Mouse (Mus musculus): ENCODE results near the gene Mepe. TPM values are rescaled to one million over a fixed set of nuclear protein-coding genes. Genes with fewer than 3 reads are reported as not detected.

Mepe gene
- not detected in 2 replicates for total RNA-seq (2015)
- not detected in 2 replicates for total RNA-seq (2017)

DNA sequence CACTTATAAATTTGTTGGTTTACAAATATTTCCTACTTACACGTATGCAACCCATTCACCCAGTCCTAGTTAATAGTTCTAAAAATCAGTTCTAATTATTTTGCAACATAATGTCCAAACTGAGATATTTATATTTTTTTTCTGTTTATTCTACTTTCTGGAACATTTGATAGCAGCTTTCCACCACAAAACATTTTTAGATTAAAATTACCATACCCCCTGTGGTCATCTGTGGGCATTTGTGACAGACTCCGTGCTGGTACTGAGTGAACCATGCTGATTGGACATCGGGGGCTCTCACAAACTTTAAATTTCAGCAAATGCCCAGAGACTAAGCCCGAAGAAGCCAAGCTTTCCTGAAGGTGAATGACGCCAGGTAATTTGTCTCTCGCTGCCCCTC is at the start of gene Mepe:
TSS of gene Mepe (plus strand) at position 301 of the 400 bp plus-strand sequence.
- ATAC-seq (replicated peaks; ENCODE audit: poor library complexity): no peak

DNA sequence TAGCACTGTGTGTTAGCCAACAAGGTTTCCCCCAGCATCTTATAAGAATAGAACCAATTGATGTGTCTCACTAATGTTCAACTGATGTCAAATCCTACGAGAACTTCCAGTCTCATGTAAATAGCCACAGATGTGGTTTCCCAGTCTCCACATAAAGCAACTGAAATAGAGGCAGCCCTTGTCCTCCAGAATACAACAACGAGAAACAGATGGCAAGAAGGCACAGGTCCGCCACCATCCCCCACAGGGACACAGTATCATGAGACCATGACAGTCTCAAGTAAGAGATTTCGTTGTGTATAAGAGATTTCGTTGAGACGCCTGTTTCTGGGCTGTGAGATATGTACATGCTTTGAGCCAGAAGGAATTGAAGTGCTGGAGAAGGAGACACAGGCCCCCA is 30.9 kb upstream of the Mepe start:
- ATAC-seq (replicated peaks; ENCODE audit: poor library complexity): no peak

DNA sequence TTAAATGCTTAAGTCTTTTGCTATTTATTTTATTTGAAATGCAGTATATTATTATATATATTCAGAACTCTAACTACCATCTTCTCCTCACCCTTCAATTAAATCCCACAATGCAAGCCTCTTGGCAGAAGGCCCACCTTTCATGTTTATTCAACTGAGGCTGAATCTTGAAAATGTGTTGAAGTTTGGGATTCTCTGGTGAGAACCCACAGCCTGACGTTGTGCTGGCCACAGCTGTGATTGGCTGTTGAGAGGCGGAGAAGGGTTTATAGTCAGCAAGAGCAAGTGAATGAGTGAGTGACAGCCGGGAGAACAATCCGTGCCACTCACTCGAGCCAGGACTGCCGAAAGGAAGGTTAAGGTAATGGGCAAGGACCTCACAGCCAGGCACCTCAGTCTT is 26.1 kb upstream of the Mepe start, which contains the start of gene Ibsp:
TSS of gene Ibsp (plus strand) at position 178 of the 400 bp plus-strand sequence.
- ATAC-seq (replicated peaks; ENCODE audit: poor library complexity): no peak

DNA sequence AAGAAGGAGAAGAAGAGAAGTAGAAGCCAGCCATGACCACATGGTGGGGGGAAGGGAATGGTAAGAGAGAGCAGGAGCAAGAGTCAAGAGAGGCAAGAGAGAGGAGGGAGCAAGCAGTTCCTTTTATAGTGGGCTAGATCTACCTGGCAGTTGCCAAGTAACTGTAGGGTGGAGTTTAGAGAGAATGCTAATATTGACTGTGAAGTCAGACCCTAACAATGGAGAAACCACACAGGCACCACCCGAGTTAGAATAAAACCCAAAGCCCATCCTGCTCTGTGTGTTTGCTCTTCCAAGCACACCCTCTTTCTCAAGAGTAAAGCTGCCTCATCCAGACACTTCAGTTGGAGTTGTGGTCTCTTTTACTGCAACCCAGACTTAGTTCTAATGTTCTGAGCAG is 11.1 kb upstream of the Mepe start:
- ATAC-seq (replicated peaks; ENCODE audit: poor library complexity): no peak

DNA sequence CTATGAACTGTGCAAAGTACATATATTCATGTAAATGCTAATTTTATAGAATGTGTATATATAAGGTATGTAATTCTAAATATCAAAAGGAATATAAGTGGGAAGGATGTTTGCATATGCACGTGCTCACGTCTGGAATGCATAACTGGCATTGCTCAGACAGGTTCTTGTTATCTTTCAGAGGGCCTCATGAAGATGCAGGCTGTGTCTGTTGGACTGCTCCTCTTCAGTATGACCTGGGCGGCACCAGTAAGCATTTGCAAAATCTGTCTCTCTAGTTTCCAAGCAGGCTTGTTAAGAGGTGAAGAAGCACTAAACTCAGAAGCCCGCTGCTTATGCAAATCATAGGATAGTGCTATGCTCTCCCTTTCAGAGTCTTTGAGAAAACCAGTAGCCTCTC is 1.8 kb downstream of the Mepe start:
- ATAC-seq (replicated peaks; ENCODE audit: poor library complexity): no peak

DNA sequence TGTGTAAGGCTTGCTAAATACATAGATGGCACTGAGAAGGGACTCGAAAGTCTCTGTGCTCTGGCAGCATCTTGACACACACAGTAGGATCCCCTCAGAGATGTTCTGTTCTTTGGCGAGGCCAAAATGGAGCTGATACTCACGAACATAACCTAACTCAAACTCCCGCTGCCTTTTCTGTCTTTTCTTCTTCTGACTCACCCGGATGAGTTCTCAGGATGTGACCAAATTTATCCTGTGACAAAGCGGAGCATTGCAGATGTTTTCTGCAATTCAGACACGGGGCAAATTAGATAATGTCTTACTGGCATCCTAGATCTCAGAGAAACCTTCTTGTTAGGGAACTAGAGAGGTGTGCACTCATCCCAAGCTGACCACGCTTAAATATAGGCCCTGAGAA is 2.3 kb downstream of the Mepe start:
- ATAC-seq (replicated peaks; ENCODE audit: poor library complexity): no peak

DNA sequence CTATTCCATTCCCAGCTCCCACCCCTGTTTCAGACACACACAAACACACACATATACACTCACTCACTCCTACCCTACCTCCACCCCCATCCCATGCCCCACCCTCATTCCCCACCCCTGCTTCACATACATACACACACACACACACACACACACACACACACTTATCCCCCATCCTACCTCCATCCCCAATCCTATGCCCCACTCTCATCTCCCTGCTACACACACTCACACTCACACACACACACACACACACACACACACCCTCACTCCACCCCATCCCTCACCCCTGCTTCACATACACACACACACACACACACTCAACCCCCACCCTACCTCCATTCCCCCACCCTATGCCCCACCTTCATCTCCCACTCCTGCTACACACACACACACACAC is 2.7 kb downstream of the Mepe start:
- no peak for ATAC-seq (replicated peaks; ENCODE audit: poor library complexity)

DNA sequence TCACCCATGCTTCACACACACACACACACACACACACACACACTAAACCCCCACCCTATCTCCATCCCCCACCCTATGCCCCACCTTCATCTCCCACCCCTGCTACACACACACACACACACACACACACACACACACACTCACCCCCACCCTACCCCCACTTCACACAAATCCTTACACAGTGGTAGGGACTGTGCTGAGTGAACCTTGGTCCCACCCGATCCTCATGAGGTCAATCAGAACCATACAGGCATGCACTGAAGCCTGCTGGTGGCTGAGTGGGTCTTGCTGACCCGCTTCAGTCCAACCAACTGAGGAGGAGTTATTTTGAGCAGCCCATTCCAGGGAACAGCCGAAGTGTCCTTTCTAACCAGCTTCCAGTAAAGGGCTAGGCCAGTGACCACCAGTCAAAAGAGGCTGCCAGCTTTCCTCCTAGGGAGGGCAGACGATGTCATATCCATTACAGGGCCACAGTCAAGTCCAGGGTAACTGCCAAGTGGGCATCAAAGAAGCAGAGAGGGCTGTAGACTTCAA is 3.3 kb downstream of the Mepe start:
- ATAC-seq (replicated peaks; ENCODE audit: poor library complexity): no peak

DNA sequence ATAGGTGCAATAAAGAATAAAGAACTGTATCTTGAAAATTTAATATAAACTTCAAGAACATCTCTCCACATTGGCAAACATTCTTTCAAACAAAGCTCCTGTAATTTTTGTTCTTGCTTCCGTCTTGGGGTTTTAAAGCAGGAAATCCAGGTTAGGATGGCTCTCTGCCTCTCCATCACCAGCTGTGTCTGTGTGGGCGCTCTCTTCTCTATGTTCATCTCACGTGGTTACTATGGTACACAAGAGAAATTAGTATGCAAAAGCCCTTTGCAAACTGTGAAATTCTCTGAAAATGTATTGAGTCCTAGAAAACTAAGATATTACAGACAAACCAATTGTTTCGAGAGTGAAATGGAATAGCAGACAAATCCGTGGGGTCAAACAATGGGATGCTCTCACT is 4.3 kb downstream of the Mepe start:
- ATAC-seq (replicated peaks; ENCODE audit: poor library complexity): no peak

DNA sequence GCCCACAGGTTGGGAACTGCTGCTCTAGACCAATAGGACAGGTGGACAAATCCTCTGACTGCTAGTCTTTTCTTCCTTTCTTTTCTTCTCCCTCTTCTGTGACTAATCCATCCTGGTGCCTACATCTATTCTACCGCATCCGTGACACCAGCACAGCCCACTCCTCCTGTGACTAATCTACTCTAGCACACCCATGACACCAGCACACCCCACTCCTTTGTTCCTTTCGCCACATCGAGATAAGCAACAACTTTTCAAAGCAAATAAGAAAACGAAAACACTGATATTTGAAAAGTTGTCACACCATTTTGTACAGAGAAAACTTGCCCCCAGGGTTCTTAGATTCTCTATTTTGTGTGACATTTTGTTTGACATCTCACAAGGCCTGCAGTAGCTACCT is 5.0 kb downstream of the Mepe start:
- no peak for ATAC-seq (replicated peaks; ENCODE audit: poor library complexity)

DNA sequence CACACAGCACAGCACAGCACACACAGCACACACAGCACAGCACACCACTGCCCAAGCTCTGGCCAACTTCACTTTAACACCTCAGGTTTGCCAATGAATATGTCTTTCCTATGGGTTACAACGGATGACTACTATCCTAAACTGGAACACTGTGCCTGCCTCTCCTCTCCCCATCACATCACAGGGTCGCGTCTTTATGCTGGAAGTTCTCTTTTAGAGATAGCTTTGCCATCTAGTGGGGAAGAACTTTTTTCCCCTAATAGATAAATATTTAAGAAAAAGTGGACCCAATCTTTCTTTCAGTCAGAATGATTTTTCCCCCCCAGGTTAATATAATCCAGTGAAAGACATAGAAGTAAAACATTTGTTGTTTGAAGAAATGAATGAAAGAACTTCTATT is 7.2 kb downstream of the Mepe start:
- ATAC-seq (replicated peaks; ENCODE audit: poor library complexity): no peak

DNA sequence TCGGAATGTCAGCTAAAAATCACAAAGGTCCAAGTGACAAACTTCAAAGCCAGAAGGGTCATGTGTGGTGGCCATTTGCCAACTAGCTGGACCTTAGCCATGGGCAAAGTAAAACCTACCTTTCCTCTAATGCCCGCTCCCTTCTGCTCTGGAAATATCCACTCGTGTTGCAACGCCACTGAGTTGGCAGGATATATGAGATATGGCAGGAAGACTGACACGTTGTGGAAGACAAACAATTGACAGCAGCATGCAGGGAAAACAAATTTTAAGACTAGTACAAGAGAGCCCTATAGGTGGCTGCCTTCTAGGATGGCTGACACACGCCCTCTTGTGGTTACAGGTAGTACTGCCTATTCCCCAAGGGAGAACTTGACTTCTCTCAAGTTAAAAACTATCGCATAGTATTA is 8.1 kb downstream of the Mepe start:
- peak; percentile 86 for ATAC-seq (replicated peaks; ENCODE audit: poor library complexity)

DNA sequence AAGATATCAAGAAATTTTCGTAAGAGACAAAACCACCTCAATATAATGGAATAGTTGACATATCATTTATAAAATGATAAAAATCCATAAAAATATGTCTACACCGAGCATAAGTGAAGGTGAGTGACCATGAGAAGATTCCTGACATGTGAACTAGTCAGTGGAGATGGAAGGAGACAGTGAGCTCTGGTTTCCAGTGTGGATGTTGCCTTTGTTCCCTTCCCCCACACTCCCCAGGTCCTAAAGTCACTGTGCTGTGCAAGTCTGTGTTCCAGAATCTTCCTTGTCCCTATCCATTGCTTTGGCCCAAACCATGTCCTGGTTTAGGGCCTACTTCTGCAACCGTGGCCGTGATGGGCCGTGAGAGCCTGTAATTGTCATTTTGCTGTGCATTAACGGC is 8.5 kb downstream of the Mepe start:
- no peak for ATAC-seq (replicated peaks; ENCODE audit: poor library complexity)

DNA sequence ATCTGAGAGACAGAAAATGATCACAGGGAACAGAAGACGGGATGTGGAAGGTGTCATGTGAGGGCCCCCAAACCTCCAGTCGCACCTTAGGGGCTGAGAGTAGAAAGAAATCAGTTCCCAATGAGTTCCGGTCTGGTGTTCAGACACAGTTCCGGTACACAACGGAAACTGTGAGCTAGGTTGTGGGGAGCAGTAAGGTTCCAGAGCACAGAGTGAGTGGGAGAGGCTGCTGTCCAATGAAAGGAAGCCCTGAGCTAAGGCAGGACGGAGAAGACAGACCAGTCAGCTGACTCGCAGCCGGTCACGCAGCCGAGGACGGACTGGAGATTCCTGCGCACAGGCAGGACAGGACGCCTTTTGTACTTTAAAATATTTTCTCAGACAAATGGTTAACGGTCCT is 9.4 kb downstream of the Mepe start:
- no peak for ATAC-seq (replicated peaks; ENCODE audit: poor library complexity)

DNA sequence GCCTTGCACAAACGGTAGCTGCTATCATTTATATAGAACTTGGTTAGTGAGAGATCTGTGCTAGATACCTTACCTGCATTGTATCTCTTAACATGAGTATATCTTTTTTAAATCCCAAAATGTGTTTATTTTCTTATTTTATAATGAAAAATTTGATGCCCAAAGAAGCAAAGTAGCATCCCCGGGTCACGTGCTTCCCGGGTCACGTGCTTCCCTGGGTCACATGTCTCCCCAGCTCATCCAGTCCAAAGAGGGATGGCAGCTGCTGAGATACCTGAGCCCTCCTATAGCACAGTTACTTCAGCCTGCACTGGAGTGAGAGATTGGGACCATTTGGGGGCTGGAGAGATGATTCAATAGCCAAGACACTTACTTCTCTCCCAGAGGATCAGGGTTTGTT is 10.8 kb downstream of the Mepe start:
- no peak for ATAC-seq (replicated peaks; ENCODE audit: poor library complexity)

DNA sequence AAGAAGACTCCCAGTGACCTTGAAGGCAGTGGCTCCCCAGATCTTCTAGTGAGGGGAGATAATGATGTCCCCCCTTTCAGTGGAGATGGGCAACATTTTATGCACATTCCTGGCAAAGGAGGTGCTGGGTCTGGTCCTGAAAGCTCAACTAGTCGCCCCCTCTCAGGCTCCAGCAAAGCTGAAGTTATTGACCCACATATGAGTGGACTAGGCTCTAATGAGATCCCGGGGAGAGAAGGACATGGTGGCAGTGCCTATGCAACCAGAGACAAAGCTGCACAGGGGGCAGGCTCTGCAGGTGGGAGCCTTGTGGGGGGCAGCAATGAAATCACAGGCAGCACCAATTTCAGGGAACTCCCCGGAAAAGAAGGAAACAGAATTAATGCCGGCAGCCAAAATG is 12.4 kb downstream of the Mepe start:
- no peak for ATAC-seq (replicated peaks; ENCODE audit: poor library complexity)

DNA sequence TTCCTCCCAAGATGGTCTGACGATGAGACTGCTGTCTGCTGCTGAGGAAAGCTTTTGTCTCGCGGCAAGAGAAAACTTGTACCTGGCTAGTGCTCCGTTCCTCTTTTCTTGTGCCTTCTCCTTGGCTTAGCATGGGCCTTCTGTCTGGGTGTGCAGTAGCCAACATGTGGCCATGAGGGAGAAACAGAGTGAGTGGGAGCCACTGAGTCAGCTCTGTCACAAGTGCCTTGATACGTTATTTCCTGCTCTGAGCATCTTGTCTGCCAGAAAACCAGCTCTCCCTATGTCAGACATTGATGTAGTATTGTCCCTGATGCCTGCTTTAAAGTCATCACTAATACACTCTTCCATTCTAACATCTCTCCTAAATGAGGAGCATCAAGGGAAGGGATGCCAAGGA is 13.9 kb downstream of the Mepe start:
- no peak for ATAC-seq (replicated peaks; ENCODE audit: poor library complexity)

DNA sequence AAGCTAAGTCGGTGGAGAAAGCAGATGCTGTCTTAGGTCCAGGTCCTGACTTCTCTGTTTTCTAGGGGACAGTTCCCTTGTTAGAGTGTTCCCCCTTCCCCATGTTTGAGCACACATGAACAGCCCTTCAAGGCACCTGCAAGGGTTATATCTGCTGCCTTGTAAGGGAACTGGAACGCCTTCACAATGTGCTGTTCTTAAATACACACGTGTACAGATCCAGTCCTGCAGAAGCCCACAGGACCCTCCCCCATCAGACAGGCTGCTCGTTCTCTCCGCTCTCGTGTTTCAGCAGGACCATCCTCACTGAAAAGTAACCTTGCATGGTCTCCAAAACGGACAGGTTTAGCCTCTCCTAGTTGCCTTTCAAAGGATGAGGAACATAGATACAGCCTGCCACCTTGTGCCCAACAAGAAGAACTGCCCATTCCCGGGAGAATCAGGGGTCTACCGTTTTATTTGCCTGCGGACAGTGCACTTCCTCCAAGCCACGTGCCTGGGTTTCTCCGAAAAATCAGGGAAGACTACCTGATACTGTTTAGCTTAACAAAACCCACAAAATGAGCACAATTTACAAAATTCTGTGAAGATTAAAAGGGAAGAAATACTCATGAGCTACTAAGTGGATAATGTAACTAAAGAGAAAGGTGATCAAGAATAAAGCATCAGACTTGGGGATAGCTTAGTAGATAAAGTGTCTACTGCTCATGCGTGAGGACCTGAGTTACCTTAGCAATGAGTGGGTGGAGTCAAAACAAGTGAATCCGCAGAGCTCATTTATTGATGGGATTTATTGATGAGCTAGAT is 14.8 kb downstream of the Mepe start:
- ATAC-seq (replicated peaks; ENCODE audit: poor library complexity): peak; percentile 82

DNA sequence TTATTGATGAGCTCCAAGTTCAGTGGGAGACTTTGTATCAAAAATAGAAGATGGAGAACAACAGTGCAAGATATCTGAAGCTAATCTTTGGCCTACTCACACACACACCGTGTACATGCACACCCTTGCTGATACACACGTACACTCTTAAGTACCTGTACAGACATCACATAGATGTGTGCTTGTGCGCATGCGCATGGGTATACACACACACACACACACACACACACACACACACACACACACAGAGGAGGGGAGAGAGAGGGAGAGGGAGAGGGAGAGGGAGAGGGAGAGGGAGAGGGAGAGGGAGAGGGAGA is 15.3 kb downstream of the Mepe start:
- no peak for ATAC-seq (replicated peaks; ENCODE audit: poor library complexity)

DNA sequence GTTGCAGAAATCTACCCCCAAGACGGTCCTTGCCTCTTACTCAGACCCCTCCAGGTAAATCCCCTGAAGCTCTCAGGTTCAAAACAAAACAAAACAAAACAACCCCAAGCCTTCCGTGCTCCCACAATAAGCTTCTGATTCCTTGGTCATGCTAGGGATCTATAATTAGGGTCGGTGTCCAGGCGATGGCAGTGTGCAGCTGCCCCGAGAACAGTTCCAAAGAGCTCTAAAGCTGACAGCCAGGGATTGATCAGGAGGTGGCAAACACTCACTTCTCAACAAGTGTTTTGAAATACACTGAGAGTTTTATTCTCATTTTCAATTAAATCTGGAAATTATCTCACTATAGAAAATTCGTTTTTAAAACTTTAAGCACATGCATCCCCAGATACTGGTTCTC is 17.8 kb downstream of the Mepe start:
- ATAC-seq (replicated peaks; ENCODE audit: poor library complexity): 0 out of 2 replicates have a peak, but pooled peaks have one; percentile 27

DNA sequence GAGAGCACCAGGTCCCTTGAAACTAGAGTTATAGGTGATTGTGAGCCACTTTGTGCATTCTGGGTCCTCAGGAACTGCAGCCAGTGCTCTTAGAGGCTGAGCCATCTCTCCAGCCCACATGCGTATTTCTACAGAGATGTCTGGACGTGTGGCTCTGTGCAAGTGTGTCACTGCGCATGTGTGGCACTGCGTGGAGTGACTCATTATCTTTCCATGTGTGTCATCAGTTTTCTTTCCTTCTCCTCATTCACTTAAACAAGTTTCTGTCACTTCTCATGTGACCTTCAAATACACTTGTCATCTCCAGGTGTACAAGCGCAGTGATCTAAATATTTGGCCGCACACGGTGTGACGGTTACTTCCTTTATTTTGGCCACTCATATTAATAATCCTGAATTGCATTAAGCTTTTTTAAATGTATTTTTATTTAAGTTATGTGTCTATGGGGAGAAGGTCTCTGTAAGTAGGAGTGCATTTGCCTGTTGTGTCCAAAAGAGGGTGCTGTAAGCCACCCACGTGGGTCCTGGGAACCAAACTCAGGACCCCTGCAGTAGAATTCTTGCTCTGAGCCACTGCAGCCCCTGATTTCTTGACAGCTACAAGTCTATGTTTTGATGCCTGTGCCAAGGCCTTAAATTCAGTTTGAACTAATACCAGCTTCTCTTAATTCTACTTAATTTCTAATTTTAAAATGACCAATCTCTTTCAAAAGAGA is 19.6 kb downstream of the Mepe start:
- ATAC-seq (replicated peaks; ENCODE audit: poor library complexity): peak; percentile 77

DNA sequence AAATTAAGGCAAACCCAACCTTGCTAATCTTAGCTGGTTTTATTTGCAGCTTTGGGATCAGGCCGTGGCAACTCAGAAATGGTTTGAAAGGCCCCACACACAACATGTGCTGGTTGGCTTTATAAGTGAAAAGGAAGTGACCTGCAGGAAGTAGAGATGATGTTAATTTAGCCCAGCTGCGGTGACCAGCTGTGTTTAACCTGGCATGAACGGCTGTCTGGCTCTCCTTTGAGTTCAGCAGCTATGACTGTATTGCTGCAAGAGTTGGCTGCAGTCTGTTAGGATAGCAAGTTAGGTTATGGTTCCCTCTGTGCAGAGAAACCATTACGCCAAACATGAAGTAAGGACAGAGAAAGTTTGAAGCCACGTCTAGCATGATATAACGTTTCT is 20.1 kb downstream of the Mepe start:
- peak; percentile 49 for ATAC-seq (replicated peaks; ENCODE audit: poor library complexity)
